Mouse (Mus musculus) hindbrain, postnatal 0 days (tissue): ENCODE results near the gene Reln. TPM values are rescaled to one million over a fixed set of nuclear protein-coding genes. Genes with fewer than 3 reads are reported as not detected.

Experiments used
- ATAC-seq: fragments of 200-750 bp; cut with Nextera tagmentation; 2 replicates; pipeline ENCODE4 v1.8.0; 2017; ENCODE audit warnings: mild to moderate bottlenecking, moderate TSS enrichment, moderate library complexity
- DNase-seq: peaks from one replicate; pipeline ENCODE4 v3.0.0-alpha.2; 2015; ENCODE audit warnings: low spot score
- H3K27ac ChIP-seq: fragments of 300-500 bp; sonication (generic); 2 replicates; pipeline ENCODE4 v1.5.1; 2014; ENCODE audit warnings: mild to moderate bottlenecking
- H3K27me3 ChIP-seq: fragments of 300-500 bp; sonication (generic); 2 replicates; pipeline ENCODE4 v1.6.1; 2014; ENCODE audit warnings: low read length, mixed read lengths; ENCODE audit not compliant: insufficient read depth
- H3K36me3 ChIP-seq: fragments of 300-500 bp; sonication (generic); 2 replicates; pipeline ENCODE4 v1.6.1; 2014; ENCODE audit warnings: low read length, mixed read lengths; ENCODE audit not compliant: insufficient read depth
- H3K4me1 ChIP-seq: fragments of 300-500 bp; sonication (generic); 2 replicates; pipeline ENCODE4 v1.6.1; 2014; ENCODE audit warnings: antibody characterized with exemption, low read length, mixed read lengths; ENCODE audit not compliant: insufficient read depth
- H3K4me2 ChIP-seq: fragments of 300-500 bp; sonication (generic); 2 replicates; pipeline ENCODE4 v1.6.1; 2014; ENCODE audit warnings: low read depth, mild to moderate bottlenecking, low read length, moderate library complexity, mixed read lengths
- H3K4me3 ChIP-seq: fragments of 300-500 bp; sonication (generic); 2 replicates; pipeline ENCODE4 v1.5.1; 2014; ENCODE audit warnings: low read length
- H3K9ac ChIP-seq: fragments of 300-500 bp; sonication (generic); replicated peaks from 2 replicates; pipeline ENCODE4 v1.6.1; 2014; ENCODE audit warnings: mild to moderate bottlenecking, low read length, moderate library complexity, mixed read lengths
- H3K9me3 ChIP-seq: fragments of 300-500 bp; sonication (generic); 2 replicates; pipeline ENCODE4 v1.6.1; 2016; ENCODE audit warnings: low read length, mixed read lengths
- CTCF ChIP-seq: IDR thresholded peaks from 2 replicates; pipeline ENCODE4 v1.5.1; 2016; ENCODE audit warnings: antibody characterized with exemption, control low read depth, low read depth
- WGBS: fragments of 180-500 bp; shearing (Covaris S2); extraction: QIAGEN DNeasy Blood & Tissue Kit; methylation state at CpG from one replicate; pipeline ENCODE4 v1.1.7; 2014; 5-methylcytosine and 5-hydroxymethylcytosine counted together
- polyA plus RNA-seq: library from polyadenylated mRNA; unstranded; fragments of >200 nt; fragmentation: Nextera tagmentation; extraction: Ambion mirVana; gene quantifications from 2 replicates; pipeline ENCODE4 v1.2.1, GENCODE M21; 2015
- total RNA-seq: library from RNA; depleted of rRNA; stranded (reverse); fragments of >200 nt; gene quantifications from 2 replicates; pipeline ENCODE4 v1.2.3, GENCODE M21; 2014

The Reln gene
- total and polyA plus RNA-seq, 2 experiments from 2014 or later: 41.9 to 226 TPM

GRCm38 (mm10) chr5:22344976-22345651, 612 bp upstream of the Reln start:
- 0 out of 2 replicates have a peak, but pooled peaks cover 5% of the 10 kb centered on the region for H3K4me1 ChIP-seq
- peak overlapping the region; percentile 70 for H3K9ac ChIP-seq
- WGBS: under 1% methylated on average over 57 of the region's 58 CpGs
- H3K9me3 ChIP-seq: no peaks in the 10 kb centered on the region
- DNase-seq (peak; percentile 76), ATAC-seq (peak; percentile 36)
- TF ChIP-seq CTCF: no peak
- H3K4me3 ChIP-seq: peak overlapping the region; percentile 69
- no peaks in the 10 kb centered on the region for H3K27me3 ChIP-seq
- no peaks in the 10 kb centered on the region for H3K36me3 ChIP-seq
- H3K27ac ChIP-seq: peak overlapping the region; percentile 86
- H3K4me2 ChIP-seq: peak overlapping the region; percentile 90

GRCm38 (mm10) chr5:22343843-22344555, 503 bp downstream of the Reln start:
- Histone ChIP-seq H3K9ac (peak overlapping the region; percentile 70), H3K4me1 (0 out of 2 replicates have a peak, but pooled peaks cover 5% of the 10 kb centered on the region), H3K4me2 (peak overlapping the region; percentile 90), H3K27ac (peak overlapping the region; percentile 86), H3K9me3 (no peaks in the 10 kb centered on the region), H3K27me3 (no peaks in the 10 kb centered on the region), H3K36me3 (no peaks in the 10 kb centered on the region), H3K4me3 (peak overlapping the region; percentile 69)
- no peak for TF ChIP-seq CTCF
- peak; percentile 58 for DNase-seq
- peak; percentile 66 for ATAC-seq
- WGBS: 2% methylated on average over 65 of the region's 65 CpGs

- Histone ChIP-seq H3K27me3 (no peaks in the 10 kb centered on the region), H3K9me3 (no peaks in the 10 kb centered on the region), H3K27ac (peak overlapping the region; percentile 86; the same call in 1 of the 2 replicates), H3K36me3 (no peaks in the 10 kb centered on the region), H3K9ac (peak overlapping the region; percentile 70), H3K4me2 (peak overlapping the region; percentile 90), H3K4me1 (0 out of 2 replicates have a peak, but pooled peaks cover 5% of the 10 kb centered on the region), H3K4me3 (peak overlapping the region; percentile 69)
- no peak for ATAC-seq
- no peak for TF ChIP-seq CTCF
- peak; percentile 51 for DNase-seq
- WGBS: 1% methylated on average over 10 of the region's 10 CpGs
Measured at GRCm38 (mm10) chr5:22343536-22343842, 1.0 kb downstream of the Reln start.

GRCm38 (mm10) chr5:22342461-22342860, 2.0 kb downstream of the Reln start:
- ATAC-seq (no peak), DNase-seq (no peak)
- TF ChIP-seq CTCF: no peak
- 58% methylated on average over 7 of the region's 7 CpGs for WGBS
- Histone ChIP-seq H3K9me3 (no peaks in the 10 kb centered on the region), H3K4me3 (peak overlapping the region; percentile 69), H3K9ac (peak overlapping the region; percentile 35), H3K4me1 (0 out of 2 replicates have a peak, but pooled peaks cover 5% of the 10 kb centered on the region), H3K4me2 (peak overlapping the region; percentile 90), H3K27me3 (no peaks in the 10 kb centered on the region), H3K27ac (no peak overlapping the region), H3K36me3 (no peaks in the 10 kb centered on the region)

GRCm38 (mm10) chr5:22340991-22341390, 3.5 kb downstream of the Reln start:
- no peaks in the 10 kb centered on the region for H3K9me3 ChIP-seq
- no peaks in the 10 kb centered on the region for H3K27me3 ChIP-seq
- H3K4me3 ChIP-seq: peak overlapping the region; percentile 69
- TF ChIP-seq CTCF: no peak
- no peaks in the 10 kb centered on the region for H3K36me3 ChIP-seq
- 0 out of 2 replicates have a peak, but pooled peaks cover 5% of the 10 kb centered on the region for H3K4me1 ChIP-seq
- H3K4me2 ChIP-seq: peak overlapping the region; percentile 90
- WGBS: 74% methylated on average over 8 of the region's 8 CpGs
- H3K27ac ChIP-seq: no peak overlapping the region
- ATAC-seq: no peak
- no peak for DNase-seq
- no peak overlapping the region for H3K9ac ChIP-seq

- H3K9ac ChIP-seq: no peak overlapping the region
- TF ChIP-seq CTCF: no peak
- no peak overlapping the region for H3K27ac ChIP-seq
Measured at GRCm38 (mm10) chr5:22335408-22335807, 9.1 kb downstream of the Reln start.

More at GRCm38 (mm10) chr5:22335408-22335807, 9.1 kb downstream of the Reln start:
- Histone ChIP-seq H3K4me1 (no peaks in the 10 kb centered on the region; the same call in 1 of the 2 replicates), H3K9me3 (no peaks in the 10 kb centered on the region; the same call in 1 of the 2 replicates), H3K27me3 (no peaks in the 10 kb centered on the region), H3K4me3 (no peak overlapping the region), H3K36me3 (no peaks in the 10 kb centered on the region), H3K4me2 (no peak overlapping the region)
- 70% methylated on average over 3 of the region's 3 CpGs for WGBS
- DNase-seq (no peak), ATAC-seq (no peak)
